Mouse (Mus musculus): ENCODE measurements around the gene Cartpt. TPM values are rescaled to one million over a fixed set of nuclear protein-coding genes. Genes with fewer than 3 reads are reported as not detected.

Gene Cartpt
- total and polyA plus RNA-seq, 3 experiments, result not detected

DNA sequence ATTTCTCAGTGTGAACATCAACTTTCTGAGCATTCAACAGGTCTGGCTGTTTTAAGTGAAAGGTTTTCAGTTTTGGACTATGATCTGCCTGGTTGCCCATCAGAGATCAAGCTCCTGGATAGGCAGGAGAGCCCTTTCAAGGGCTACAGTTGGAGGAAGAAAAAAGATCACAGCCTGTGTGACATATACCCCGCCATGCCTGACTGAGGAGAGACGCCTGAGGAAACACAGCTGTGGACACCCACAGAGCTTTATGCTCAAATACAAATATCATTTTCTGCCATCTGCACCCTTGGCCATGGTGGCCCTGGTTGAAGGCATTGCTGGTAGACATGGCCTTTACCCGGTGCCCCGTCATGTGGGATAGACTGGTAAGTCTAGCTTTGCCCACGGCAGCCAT is 14.7 kb upstream of the Cartpt start:
- no peaks in the 10 kb centered on the region for H3K79me2 ChIP-seq (replicated peaks; ENCODE audit: control insufficient read depth, extremely low read depth, insufficient read depth, poor library complexity, severe bottlenecking)
- no peaks in the 10 kb centered on the region for H3K4me1 ChIP-seq (ENCODE audit: control insufficient read depth in 1 of 2, insufficient read depth in 2 of 2)
- in situ Hi-C loops (cut with MboI; ENCODE audit: low pct_ligation_motif_present, low pct_unique_long_range_greater_than_20kb, low sequenced_read_pairs), result no loop called here
- no peaks in the 10 kb centered on the region for H3K27me3 ChIP-seq (replicated peaks)
- no peak overlapping the region for H3K4me3 ChIP-seq (replicated peaks in 1 of 3; ENCODE audit: low read depth in 2 of 3, low read length in 2 of 3, poor library complexity in 1 of 3)
- H3K4me2 ChIP-seq (ENCODE audit: insufficient read depth, low read depth, poor library complexity, severe bottlenecking), result no peak overlapping the region
- H3K27ac ChIP-seq (ENCODE audit: insufficient read depth, low read depth), result no peak overlapping the region
- H3K9ac ChIP-seq (ENCODE audit: insufficient read depth, low read depth), result no peak overlapping the region
- no peaks in the 10 kb centered on the region for H3K36me3 ChIP-seq (replicated peaks in 1 of 2; ENCODE audit: control insufficient read depth in 1 of 2, insufficient read depth in 1 of 2, low read length in 1 of 2)
- dilution Hi-C loops (cut with MboI; ENCODE audit: extremely low pct_ligation_motif_present, extremely low pct_unique_long_range_greater_than_20kb, low sequenced_read_pairs), result no loop called here
- no peaks in the 10 kb centered on the region for H3K9me3 ChIP-seq (replicated peaks; ENCODE audit: low read length)
- no peak for DNase-seq (ENCODE audit: extremely low read depth)
- no peak for TF ChIP-seq MYC (IDR thresholded peaks at IDR 0.05; ENCODE audit: low read depth, low read length)
- no peak for TF ChIP-seq RAD21 (IDR thresholded peaks at IDR 0.05; ENCODE audit: low read depth, low read length)
- TF ChIP-seq MEF2A (IDR thresholded peaks at IDR 0.05; ENCODE audit: borderline replicate concordance, low read depth, low read length), result no peak
- TF ChIP-seq USF2 (conservative IDR thresholded peaks at IDR 0.05; ENCODE audit: low read depth, low read length), result no peak

DNA sequence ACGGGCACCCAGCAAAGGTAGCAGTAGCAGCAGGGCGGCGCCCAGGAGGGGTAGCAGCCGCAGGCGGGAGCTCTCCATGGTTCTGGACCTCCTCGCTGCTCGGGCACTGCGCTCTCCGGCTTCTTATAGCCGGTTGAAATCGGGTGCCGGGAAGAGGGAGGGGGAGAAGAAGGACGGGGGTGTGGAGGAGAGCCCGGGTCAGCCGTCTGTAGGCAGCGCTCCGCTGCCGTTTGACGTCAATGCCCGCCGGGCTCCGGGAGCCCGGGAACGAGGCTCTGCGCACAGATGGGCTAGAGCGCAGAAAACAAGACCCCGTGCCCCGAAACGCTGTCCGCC is 366 bp downstream of the Cartpt start:
- no peak for DNase-seq (ENCODE audit: extremely low read depth)
- dilution Hi-C loops (cut with MboI; ENCODE audit: extremely low pct_ligation_motif_present, extremely low pct_unique_long_range_greater_than_20kb, low sequenced_read_pairs) (no loop called here), in situ Hi-C loops (cut with MboI; ENCODE audit: low pct_ligation_motif_present, low pct_unique_long_range_greater_than_20kb, low sequenced_read_pairs) (no loop called here)
- H3K79me2 ChIP-seq (replicated peaks; ENCODE audit: control insufficient read depth, extremely low read depth, insufficient read depth, poor library complexity, severe bottlenecking), result no peaks in the 10 kb centered on the region
- no peak for TF ChIP-seq RCOR1 (conservative IDR thresholded peaks at IDR 0.05; ENCODE audit: low read depth, low read length)
- TF ChIP-seq SMC3 (IDR thresholded peaks at IDR 0.05; ENCODE audit: low read depth, low read length), result no peak
- no peak for TF ChIP-seq MAX (IDR thresholded peaks at IDR 0.05; ENCODE audit: low read length)
- no peak for TF ChIP-seq UBTF (IDR thresholded peaks at IDR 0.05; ENCODE audit: low read depth, low read length)
- TF ChIP-seq CHD2 (IDR thresholded peaks at IDR 0.05; ENCODE audit: low read length), result no peak
- TF ChIP-seq TBP (conservative IDR thresholded peaks at IDR 0.05; ENCODE audit: low read depth, low read length), result no peak
- no peak for TF ChIP-seq IRF4 (IDR thresholded peaks at IDR 0.05; ENCODE audit: low read depth, low read length)
- TF ChIP-seq JUND (conservative IDR thresholded peaks at IDR 0.05; ENCODE audit: low read depth, low read length), result no peak
- TF ChIP-seq ZKSCAN1 (IDR thresholded peaks at IDR 0.05; ENCODE audit: borderline replicate concordance, low read depth, low read length), result no peak
- no peak for TF ChIP-seq MAFK (IDR thresholded peaks at IDR 0.05; ENCODE audit: insufficient replicate concordance, low read length)
- no peak for TF ChIP-seq KAT2A (IDR thresholded peaks at IDR 0.05; ENCODE audit: insufficient replicate concordance, low read length)
- no peak for TF ChIP-seq ELF1 (IDR thresholded peaks at IDR 0.05; ENCODE audit: low read depth, low read length)
- TF ChIP-seq USF2 (conservative IDR thresholded peaks at IDR 0.05; ENCODE audit: low read depth, low read length), result no peak
- no peak for TF ChIP-seq EP300 (IDR thresholded peaks at IDR 0.05; ENCODE audit: low read length)
- no peak for TF ChIP-seq POLR2A (IDR thresholded peaks at IDR 0.05; ENCODE audit: low read depth, low read length)
- no peak for TF ChIP-seq USF1 (IDR thresholded peaks at IDR 0.05; ENCODE audit: low read depth, low read length)
- TF ChIP-seq JUN (IDR thresholded peaks at IDR 0.05; ENCODE audit: insufficient read depth, low read depth, low read length), result no peak
- no peak for TF ChIP-seq SIN3A (IDR thresholded peaks at IDR 0.05; ENCODE audit: low read length)
- no peak for TF ChIP-seq MYC (IDR thresholded peaks at IDR 0.05; ENCODE audit: low read depth, low read length)
- no peaks in the 10 kb centered on the region for H3K27me3 ChIP-seq (replicated peaks)
- no peak overlapping the region for H3K9ac ChIP-seq (ENCODE audit: insufficient read depth, low read depth)
- H3K27ac ChIP-seq (ENCODE audit: insufficient read depth, low read depth), result no peak overlapping the region
- H3K4me3 ChIP-seq (replicated peaks in 1 of 3; ENCODE audit: low read depth in 2 of 3, low read length in 2 of 3, poor library complexity in 1 of 3), result no peak overlapping the region
- H3K9me3 ChIP-seq (replicated peaks; ENCODE audit: low read length), result no peaks in the 10 kb centered on the region
- no peaks in the 10 kb centered on the region for H3K36me3 ChIP-seq (replicated peaks in 1 of 2; ENCODE audit: control insufficient read depth in 1 of 2, insufficient read depth in 1 of 2, low read length in 1 of 2)
- peaks cover 11 to 32% of the 10 kb centered on the region in 2 experiments for H3K4me1 ChIP-seq (ENCODE audit: control insufficient read depth in 1 of 2, insufficient read depth in 2 of 2)
- no peak overlapping the region for H3K4me2 ChIP-seq (ENCODE audit: insufficient read depth, low read depth, poor library complexity, severe bottlenecking)
